Mouse (Mus musculus): ENCODE results near the gene Olfml2a.

DNA sequence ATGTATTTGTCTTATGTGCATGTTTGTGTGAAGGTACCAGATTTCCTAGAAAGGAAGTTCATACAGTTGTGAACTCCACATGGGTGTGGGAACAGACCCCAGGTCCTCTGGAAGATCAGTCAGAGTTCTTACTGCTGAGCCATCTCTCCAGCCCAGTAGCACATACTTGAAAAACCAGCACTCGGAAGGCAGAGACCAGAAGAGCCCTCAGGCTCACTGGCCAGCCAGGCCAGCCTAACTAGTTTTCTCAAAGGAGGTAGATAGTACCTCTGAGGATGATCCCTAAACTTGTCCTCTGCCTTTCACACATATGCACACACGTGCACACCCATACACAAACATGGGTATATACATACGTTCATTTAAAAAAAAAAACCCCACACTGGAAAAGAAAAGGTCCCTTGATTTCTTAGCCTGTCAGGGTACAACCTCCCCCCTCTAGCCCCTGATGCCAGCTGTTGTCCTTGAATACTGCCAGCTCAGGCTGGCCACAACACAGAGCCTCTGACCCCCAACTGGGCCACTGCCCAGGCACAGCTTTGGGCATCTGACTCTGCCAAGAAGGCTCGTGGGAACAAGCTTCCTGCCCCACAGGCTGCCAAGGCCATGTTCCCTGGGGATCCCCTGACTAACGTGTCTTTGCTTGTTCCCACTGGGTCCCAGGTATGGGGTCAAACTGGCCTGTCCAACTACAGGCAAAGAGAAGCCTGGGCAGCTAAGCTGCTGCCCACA is 21.5 kb downstream of the Olfml2a start:
- TF ChIP-seq CTCF (conservative IDR thresholded peaks at IDR 0.05; ENCODE audit: low read length), result no peak
- TF ChIP-seq POU5F1 (IDR thresholded peaks at IDR 0.05; ENCODE audit: borderline replicate concordance, low read length), result no peak
- no peak for TF ChIP-seq NANOG (IDR thresholded peaks at IDR 0.05; ENCODE audit: borderline replicate concordance, low read length)
